Mouse (Mus musculus): Measurements from ENCODE around the gene Spon1.

The Spon1 gene

DNA sequence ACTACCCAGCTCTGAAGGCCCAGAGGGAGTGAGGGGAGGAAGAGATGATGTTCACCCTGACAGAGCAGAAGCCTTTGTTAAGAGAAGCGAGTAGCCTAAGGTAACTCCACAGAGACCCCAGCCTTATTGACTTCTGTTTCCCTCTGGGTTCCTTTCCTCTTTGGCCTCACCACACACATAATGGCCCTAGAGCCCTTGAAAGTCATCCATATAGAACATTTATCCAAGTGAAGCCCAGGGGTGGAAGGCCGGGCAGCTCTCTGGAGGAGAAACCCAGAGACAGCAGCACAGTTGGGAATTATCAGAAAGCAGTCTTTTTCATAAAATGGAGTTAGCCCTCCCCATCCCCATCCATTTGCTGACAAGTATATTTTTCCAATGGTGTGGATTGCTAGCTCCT lies 75.7 kb downstream of the Spon1 start:
- no peak for DNase-seq (ENCODE audit: low read depth, low spot score)

- DNase-seq (ENCODE audit: low read depth, low spot score): peak; percentile 41
Observed at GRCm38 (mm10) chr7:113843150-113843549, 77.4 kb downstream of the Spon1 start.

- DNase-seq (ENCODE audit: low read depth, low spot score): no peak
Observed at GRCm38 (mm10) chr7:113845191-113845590, 79.4 kb downstream of the Spon1 start.

- peak; percentile 68 for DNase-seq (ENCODE audit: low read depth, low spot score)
Observed at GRCm38 (mm10) chr7:113846553-113846952, 80.8 kb downstream of the Spon1 start.

DNA sequence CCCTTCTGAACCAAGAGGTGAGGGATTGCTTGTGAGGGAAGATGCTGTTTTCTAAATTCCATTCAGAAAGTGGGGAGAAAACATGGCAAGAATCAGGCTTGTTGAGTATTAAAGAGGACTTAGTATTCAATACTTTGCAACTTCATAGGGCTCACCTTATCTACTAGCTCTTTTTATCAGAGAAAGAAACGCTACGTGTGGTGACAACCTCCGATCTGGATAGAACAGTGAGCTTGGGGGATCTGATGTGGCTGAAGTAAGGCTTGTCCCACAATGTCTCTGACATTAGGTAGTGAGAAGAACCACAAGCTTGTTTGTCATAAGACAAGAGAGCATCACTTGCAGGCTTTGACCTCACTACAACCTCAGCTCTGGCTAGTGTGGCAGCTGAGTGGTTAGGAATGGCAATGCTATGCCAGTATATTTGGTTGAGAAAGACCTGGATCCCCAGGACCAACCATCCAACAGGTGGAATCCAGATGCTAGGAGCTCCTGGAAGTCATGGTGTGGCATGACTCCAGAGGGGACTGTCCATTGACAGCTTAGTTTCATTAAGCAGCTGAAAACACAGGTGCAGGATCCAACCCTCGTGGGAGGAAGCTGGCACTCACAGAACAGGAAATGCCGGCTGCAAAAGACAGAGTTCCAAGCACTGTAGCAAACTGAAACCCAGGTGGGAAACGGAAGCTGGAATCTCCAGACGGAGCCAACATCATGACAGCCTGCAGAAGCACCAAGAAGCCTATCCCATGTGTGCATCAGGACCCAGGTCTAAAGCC lies 81.4 kb downstream of the Spon1 start:
- DNase-seq (ENCODE audit: low read depth, low spot score): peak; percentile 11

GRCm38 (mm10) chr7:113850389-113850788 lies 84.6 kb downstream of the Spon1 start:
- no peak for DNase-seq (ENCODE audit: low read depth, low spot score)

- DNase-seq (ENCODE audit: low read depth, low spot score): no peak
Observed at GRCm38 (mm10) chr7:113855396-113855795, 89.6 kb downstream of the Spon1 start.

GRCm38 (mm10) chr7:113856067-113856466 lies 90.3 kb downstream of the Spon1 start:
- DNase-seq (ENCODE audit: low read depth, low spot score): no peak

- peak; percentile 16 for DNase-seq (ENCODE audit: low read depth, low spot score)
Observed at GRCm38 (mm10) chr7:113859480-113859881, 93.7 kb downstream of the Spon1 start.

DNA sequence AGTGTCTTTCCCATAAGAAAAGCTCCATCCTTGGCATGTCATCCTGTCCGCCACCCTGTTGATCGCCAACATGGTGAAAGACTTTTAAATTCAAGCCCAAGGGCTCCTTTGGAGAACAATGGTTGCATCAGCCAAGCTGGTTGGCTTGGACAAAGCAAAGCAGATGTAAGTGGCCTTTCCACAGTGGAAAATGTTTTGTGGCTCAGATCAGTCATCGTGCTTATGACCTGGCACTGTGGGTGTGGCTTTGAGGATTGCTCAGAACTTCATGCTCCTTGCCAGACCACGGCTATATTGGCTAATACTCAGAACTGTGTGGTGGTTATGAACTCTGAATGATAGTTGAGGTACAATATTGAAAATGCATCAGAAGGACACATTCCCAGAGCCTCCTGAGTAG lies 96.2 kb downstream of the Spon1 start:
- DNase-seq (ENCODE audit: low read depth, low spot score): no peak

DNA sequence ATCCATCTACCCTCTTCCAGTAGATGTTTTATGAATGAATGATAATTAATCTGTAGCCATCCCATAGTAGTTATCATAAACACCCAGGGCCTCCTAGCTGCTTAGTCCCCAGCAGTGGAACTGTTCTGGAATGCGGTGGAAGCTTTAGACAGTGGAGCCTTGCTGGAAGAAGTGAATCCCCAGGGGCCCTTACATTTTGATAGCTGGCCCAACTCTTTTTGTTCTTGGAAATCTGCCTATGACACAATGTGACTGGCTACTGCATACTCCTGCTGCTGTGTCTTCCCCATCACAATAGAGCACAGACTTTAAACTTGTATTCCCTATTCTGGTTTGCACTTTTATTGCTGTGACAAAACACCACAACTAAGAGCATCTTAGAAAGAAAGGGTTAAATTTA lies 107.0 kb downstream of the Spon1 start:
- no peak for DNase-seq (ENCODE audit: low read depth, low spot score)

DNA sequence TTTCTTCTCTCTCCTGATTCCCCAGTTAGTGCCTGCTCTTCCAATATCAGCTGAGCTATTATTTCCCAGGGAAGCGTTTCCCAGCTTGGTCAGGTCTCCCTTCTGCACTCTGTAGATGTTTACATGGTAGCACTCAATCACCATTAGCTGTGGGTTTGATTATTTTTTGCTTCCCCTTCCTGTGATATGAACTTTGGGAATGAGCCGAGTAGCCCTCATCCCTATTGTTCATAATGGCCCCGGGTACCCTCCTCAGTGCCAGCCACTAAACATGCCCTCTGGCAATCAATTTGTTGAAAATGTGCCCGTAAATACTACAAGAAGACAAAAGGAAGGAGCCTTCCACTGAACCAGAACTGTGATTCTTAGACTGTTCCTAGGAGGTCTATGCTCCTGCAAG lies 111.7 kb downstream of the Spon1 start:
- DNase-seq (ENCODE audit: low read depth, low spot score): no peak

DNA sequence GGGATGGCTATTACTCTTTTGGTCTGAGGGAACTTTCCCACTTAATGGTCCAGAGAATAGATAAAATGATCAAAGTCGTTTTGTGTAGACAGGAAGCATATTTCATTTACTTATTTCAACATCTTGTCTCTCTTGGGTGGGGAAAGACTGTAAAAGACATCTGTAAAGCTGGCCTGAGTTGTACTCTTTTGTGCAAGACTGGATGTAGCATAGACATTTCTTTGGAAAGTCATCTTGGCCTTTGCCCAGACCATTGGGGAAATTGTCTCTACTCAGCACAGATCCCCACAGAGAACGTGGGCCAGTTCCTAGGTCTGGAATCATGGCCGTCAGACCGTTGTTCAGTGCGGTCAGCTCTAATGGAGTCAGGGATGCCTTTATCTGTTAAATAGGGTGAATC lies 112.1 kb downstream of the Spon1 start:
- DNase-seq (ENCODE audit: low read depth, low spot score): no peak

DNA sequence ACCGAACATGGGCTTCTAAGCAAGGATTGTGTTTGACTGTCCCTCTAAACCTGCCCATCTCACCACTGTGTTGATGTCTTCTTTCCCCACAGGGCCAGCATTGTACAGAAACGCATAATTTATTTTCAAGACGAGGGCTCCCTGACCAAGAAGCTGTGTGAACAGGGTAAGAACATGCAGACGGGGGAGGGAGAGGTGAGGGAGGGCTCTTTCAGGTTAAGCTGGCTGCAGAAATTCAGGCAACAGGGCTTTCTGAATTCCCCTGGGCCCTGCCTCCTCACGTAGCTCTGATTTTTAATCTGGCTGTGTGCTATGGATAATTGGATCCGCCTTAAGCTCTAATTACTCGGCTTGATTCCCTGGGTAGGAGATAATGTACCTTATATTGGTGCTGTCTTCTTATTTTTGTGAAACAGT lies 113.3 kb downstream of the Spon1 start:
- DNase-seq (ENCODE audit: low read depth, low spot score): no peak

DNA sequence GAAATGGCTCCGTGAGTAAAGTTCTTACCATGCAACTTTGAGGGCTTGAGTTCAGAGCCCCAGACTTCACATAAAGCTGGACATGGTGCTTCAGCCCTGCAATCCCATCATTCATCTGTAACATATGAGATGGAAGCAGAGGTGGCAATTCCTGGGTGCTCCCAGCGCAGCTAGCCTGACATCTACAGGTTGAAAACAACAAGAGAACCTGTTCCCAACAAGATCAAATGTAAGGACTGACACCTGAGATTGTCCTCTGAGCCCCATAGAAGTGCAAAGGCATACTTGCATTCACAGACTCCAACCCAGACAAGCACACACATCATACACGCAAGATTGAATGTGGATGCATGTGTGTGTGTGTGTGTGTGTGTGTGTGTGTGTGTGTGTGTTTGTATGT lies 114.2 kb downstream of the Spon1 start:
- DNase-seq (ENCODE audit: low read depth, low spot score): no peak

- DNase-seq (ENCODE audit: low read depth, low spot score): no peak
Observed at GRCm38 (mm10) chr7:113890782-113891181, 125.0 kb downstream of the Spon1 start.

- no peak for DNase-seq (ENCODE audit: low read depth, low spot score)
Observed at GRCm38 (mm10) chr7:113891491-113891890, 125.7 kb downstream of the Spon1 start.

- no peak for DNase-seq (ENCODE audit: low read depth, low spot score)
Observed at GRCm38 (mm10) chr7:113893944-113894662, 128.3 kb downstream of the Spon1 start.

- no peak for DNase-seq (ENCODE audit: low read depth, low spot score)
Observed at GRCm38 (mm10) chr7:113895266-113895665, 129.5 kb downstream of the Spon1 start.

DNA sequence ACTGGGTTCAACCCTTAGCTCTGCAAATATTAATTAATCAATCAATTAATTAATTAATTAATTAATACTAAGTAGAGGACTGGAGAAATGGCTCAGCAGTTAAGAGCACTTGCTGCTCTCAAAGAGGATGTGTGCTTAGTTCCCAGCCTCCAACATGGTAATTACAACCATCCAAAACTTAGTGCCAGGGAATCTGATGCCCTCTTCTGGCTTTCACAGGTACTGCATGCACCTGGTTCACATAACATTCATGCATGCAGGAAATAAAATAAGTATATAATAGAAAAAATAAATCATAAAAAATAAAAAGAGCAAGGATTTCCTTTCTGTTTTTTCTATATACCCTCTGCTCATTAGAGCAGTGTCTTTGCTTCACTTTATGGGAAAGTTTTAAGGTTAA lies 132.6 kb downstream of the Spon1 start:
- peak; percentile 18 for DNase-seq (ENCODE audit: low read depth, low spot score)

DNA sequence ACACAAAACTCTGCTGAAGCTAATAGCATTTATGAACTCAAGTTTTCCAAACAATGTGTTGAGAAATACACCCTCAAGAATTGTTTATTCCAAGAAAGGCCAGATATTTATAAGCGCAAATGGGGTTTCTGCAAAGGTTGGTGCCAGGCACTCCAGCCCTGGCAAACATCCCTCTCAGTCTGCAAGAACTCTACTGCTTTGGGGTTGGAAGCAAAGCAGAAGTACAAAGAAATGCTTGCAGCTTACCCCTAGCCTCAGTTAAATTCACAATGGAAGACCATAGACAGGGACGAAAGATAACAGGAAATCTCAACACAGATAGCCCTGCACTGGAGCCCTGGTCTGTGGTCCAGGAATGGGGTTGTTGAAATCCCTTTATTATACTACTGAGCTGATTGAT lies 135.7 kb downstream of the Spon1 start:
- no peak for DNase-seq (ENCODE audit: low read depth, low spot score)

DNA sequence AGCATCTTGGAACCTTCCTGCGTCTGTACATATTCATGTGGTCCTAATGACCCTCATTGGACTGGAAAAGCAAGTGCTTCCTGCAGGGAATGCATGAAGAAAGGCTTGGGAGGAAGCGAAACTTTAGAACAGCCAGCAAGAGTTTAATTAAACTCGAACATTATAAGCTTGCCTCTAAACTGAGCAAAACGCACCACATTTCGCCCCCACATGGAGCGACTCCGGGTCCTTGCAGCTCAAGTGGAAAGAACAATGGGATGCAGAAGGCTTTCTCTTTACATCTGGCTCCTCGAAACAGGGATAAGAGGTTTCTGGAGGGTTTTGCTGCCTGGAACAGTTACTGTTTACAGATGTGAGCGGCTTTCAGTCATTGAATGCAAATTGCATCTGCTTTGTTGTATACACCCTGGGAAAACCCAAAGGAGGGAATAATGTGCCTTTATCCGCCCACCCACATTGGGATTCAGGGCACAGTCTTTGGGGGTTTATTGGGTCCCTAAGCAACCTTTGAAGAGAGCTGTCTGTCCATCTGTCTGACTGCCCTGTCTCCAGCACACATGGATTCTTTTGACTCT lies 136.2 kb downstream of the Spon1 start:
- no peak for DNase-seq (ENCODE audit: low read depth, low spot score)

All from A20 (cell line).